Mouse (Mus musculus) adrenal gland (tissue): Measurements from ENCODE around the gene Zbtb16.

ENCODE experiments used
- intact Hi-C: fragments of 180-260 bp; cut with DNase I; formaldehyde crosslinking; loops from one replicate; pipeline ENCODE4 v1.15.1; 2025

The Zbtb16 gene

GRCm38 (mm10) chr9:48831560-48832460, 4.2 kb downstream of the Zbtb16 start:
- intact Hi-C loops: no loop called here

GRCm38 (mm10) chr9:48828839-48829238, 7.2 kb downstream of the Zbtb16 start:
- intact Hi-C loops: no loop called here

- intact Hi-C loops: no loop called here
Measured at GRCm38 (mm10) chr9:48826377-48826889, 9.6 kb downstream of the Zbtb16 start.

- intact Hi-C loops: no loop called here
Measured at GRCm38 (mm10) chr9:48824533-48825130, 11.4 kb downstream of the Zbtb16 start.

GRCm38 (mm10) chr9:48823851-48824250, 12.2 kb downstream of the Zbtb16 start:
- intact Hi-C loops: no loop called here

GRCm38 (mm10) chr9:48823319-48823705, 12.7 kb downstream of the Zbtb16 start:
- intact Hi-C loops: no loop called here

- intact Hi-C loops: no loop called here
Measured at GRCm38 (mm10) chr9:48822586-48823318, 13.3 kb downstream of the Zbtb16 start.

GRCm38 (mm10) chr9:48821916-48822585, 14.0 kb downstream of the Zbtb16 start:
- intact Hi-C loops: no loop called here

GRCm38 (mm10) chr9:48821431-48821830, 14.6 kb downstream of the Zbtb16 start:
- intact Hi-C loops: no loop called here

- intact Hi-C loops: no loop called here
Measured at GRCm38 (mm10) chr9:48820791-48821190, 15.2 kb downstream of the Zbtb16 start.

GRCm38 (mm10) chr9:48819695-48820094, 16.3 kb downstream of the Zbtb16 start:
- intact Hi-C loops: no loop called here

- intact Hi-C loops: no loop called here
Measured at GRCm38 (mm10) chr9:48819137-48819536, 16.9 kb downstream of the Zbtb16 start.

GRCm38 (mm10) chr9:48817907-48818306, 18.1 kb downstream of the Zbtb16 start:
- intact Hi-C loops: no loop called here

GRCm38 (mm10) chr9:48817399-48817793, 18.6 kb downstream of the Zbtb16 start:
- intact Hi-C loops: no loop called here

- intact Hi-C loops: no loop called here
Measured at GRCm38 (mm10) chr9:48816678-48817398, 19.2 kb downstream of the Zbtb16 start.

GRCm38 (mm10) chr9:48816157-48816556, 19.9 kb downstream of the Zbtb16 start:
- intact Hi-C loops: no loop called here

GRCm38 (mm10) chr9:48814881-48815495, 21.0 kb downstream of the Zbtb16 start:
- intact Hi-C loops: no loop called here

GRCm38 (mm10) chr9:48813960-48814880, 21.8 kb downstream of the Zbtb16 start:
- intact Hi-C loops: no loop called here

GRCm38 (mm10) chr9:48812352-48812751, 23.7 kb downstream of the Zbtb16 start:
- intact Hi-C loops: no loop called here
